In genomic region chr12:98734246-98734879, GRCm38 (mm10) we compare ENCODE assay signal across 8 mouse cellular contexts. TPM values are rescaled to one million over a fixed set of nuclear protein-coding genes. Genes with fewer than 3 reads are reported as not detected.
DNase-seq lines count a peak whose midpoint lies in the region; ATAC-seq and TF ChIP-seq lines count a peak whose summit lies in the region.

No protein-coding gene starts in this region.

- peaks cover 2% of the 10 kb centered on the region for H3K9me3 ChIP-seq in CH12.LX (replicated peaks; ENCODE audit: low read length)
- no peaks in the 10 kb centered on the region for H3K9me3 ChIP-seq in forebrain, embryonic 11.5 days (ENCODE audit: control insufficient read depth, low read length)
- H3K9me3 ChIP-seq in heart, embryonic 16.5 days (replicated peaks; ENCODE audit: control insufficient read depth, low read length): no peaks in the 10 kb centered on the region
- H3K9me3 ChIP-seq in liver, embryonic 15.5 days (replicated peaks): no peaks in the 10 kb centered on the region
- H3K9me3 ChIP-seq in neural tube, embryonic 11.5 days (ENCODE audit: control insufficient read depth, low read length): no peaks in the 10 kb centered on the region
- no peaks in the 10 kb centered on the region for H3K9me3 ChIP-seq in stomach, embryonic 16.5 days (replicated peaks; ENCODE audit: control insufficient read depth, low read length)

- H3K36me3 ChIP-seq in CH12.LX (replicated peaks in 1 of 2; ENCODE audit: control insufficient read depth in 1 of 2, insufficient read depth in 1 of 2, low read length in 1 of 2): no peaks in the 10 kb centered on the region
- H3K36me3 ChIP-seq in forebrain, embryonic 11.5 days (ENCODE audit: control insufficient read depth, insufficient read depth, low read length): no peaks in the 10 kb centered on the region
- peaks cover 3% of the 10 kb centered on the region; the same call in 1 of the 2 replicates for H3K36me3 ChIP-seq in heart, embryonic 16.5 days (ENCODE audit: control insufficient read depth, insufficient read depth)
- 0 out of 2 replicates have a peak, but pooled peaks cover 2% of the 10 kb centered on the region for H3K36me3 ChIP-seq in liver, embryonic 15.5 days (replicated peaks)
- H3K36me3 ChIP-seq in neural tube, embryonic 11.5 days (ENCODE audit: control insufficient read depth, insufficient read depth, low read length): no peaks in the 10 kb centered on the region
- H3K36me3 ChIP-seq in stomach, embryonic 16.5 days (ENCODE audit: control insufficient read depth, insufficient read depth, low read length): no peaks in the 10 kb centered on the region

- peak overlapping the region; percentile 70 to 75 (median 74) for H3K4me3 ChIP-seq in CH12.LX (replicated peaks in 1 of 3; ENCODE audit: low read depth in 2 of 3, low read length in 2 of 3, poor library complexity in 1 of 3)
- peak overlapping the region; percentile 47 for H3K4me3 ChIP-seq in forebrain, embryonic 11.5 days (ENCODE audit: low read depth, low read length)
- H3K4me3 ChIP-seq in heart, embryonic 16.5 days (ENCODE audit: low read length): peak overlapping the region; percentile 89
- peak overlapping the region; percentile 65 for H3K4me3 ChIP-seq in liver, embryonic 15.5 days (replicated peaks)
- peak overlapping the region; percentile 63 for H3K4me3 ChIP-seq in neural tube, embryonic 11.5 days (ENCODE audit: low read depth, low read length)
- H3K4me3 ChIP-seq in stomach, embryonic 16.5 days (replicated peaks; ENCODE audit: low read length): peak overlapping the region; percentile 74

- peak; percentile 80 for DNase-seq in CH12.LX (ENCODE audit: extremely low read depth)
- peak; percentile 78 for DNase-seq in c-Kit-positive CD71-positive TER-119-negative erythroid progenitor cells, embryonic 14.5 days (ENCODE audit: low read depth)
- peak; percentile 91 for DNase-seq in forebrain, embryonic 11.5 days (ENCODE audit: low spot score)
- peak; percentile 87 to 91 for DNase-seq in kidney, postnatal 36 days
- DNase-seq in neural tube, embryonic 11.5 days (ENCODE audit: low spot score): peak; percentile 92

- ATAC-seq in forebrain, embryonic 11.5 days (replicated peaks; ENCODE audit: low FRiP score): peak; percentile 79
- ATAC-seq in heart, embryonic 16.5 days (replicated peaks; ENCODE audit: extremely low read depth, insufficient read depth, low FRiP score): peak; percentile 70
- peak; percentile 76 for ATAC-seq in liver, embryonic 15.5 days (ENCODE audit: insufficient read depth)
- ATAC-seq in neural tube, embryonic 11.5 days (ENCODE audit: insufficient read depth, low FRiP score, low TSS enrichment): peak; percentile 70
- ATAC-seq in stomach, embryonic 16.5 days (ENCODE audit: insufficient read depth, low FRiP score): peak; percentile 82; the same call in 1 of the 2 replicates

- peak; percentile 70 for TF ChIP-seq POLR2A in CH12.LX (IDR thresholded peaks at IDR 0.05; ENCODE audit: low read depth, low read length)

- WGBS in forebrain, embryonic 11.5 days: under 1% methylated on average over 30 of the region's 30 CpGs
- WGBS in heart, embryonic 16.5 days: 1% methylated on average over 30 of the region's 30 CpGs
- WGBS in liver, embryonic 15.5 days (ENCODE audit: insufficient replicate concordance): under 1% methylated on average over 30 of the region's 30 CpGs
- under 1% methylated on average over 30 of the region's 30 CpGs for WGBS in neural tube, embryonic 11.5 days
- WGBS in stomach, embryonic 16.5 days: 2% methylated on average over 30 of the region's 30 CpGs

- in situ Hi-C loops in CH12.LX (cut with MboI; ENCODE audit: low pct_ligation_motif_present, low pct_unique_long_range_greater_than_20kb, low sequenced_read_pairs): loop anchor here (10.0 kb wide), 1 partner anchor 60 kb away; no protein-coding TSS in a partner anchor

- TF ChIP-seq CTCF in CH12.LX (conservative IDR thresholded peaks at IDR 0.05 in 1 of 2, IDR thresholded peaks at IDR 0.05 in 1 of 2; ENCODE audit: low read depth in 2 of 2, low read length in 2 of 2): 0 out of 4 replicates have a peak, but pooled peaks of 1 of the 2 experiments have one; percentile 1

- dilution Hi-C loops in CH12.LX (cut with MboI; ENCODE audit: extremely low pct_ligation_motif_present, extremely low pct_unique_long_range_greater_than_20kb, low sequenced_read_pairs): no loop called here

- TF ChIP-seq EP300 in CH12.LX (IDR thresholded peaks at IDR 0.05; ENCODE audit: low read length): peak; percentile 47

- peaks cover 11 to 56% of the 10 kb centered on the region in 2 experiments for H3K4me1 ChIP-seq in CH12.LX (ENCODE audit: control insufficient read depth in 1 of 2, insufficient read depth in 2 of 2)
- H3K4me1 ChIP-seq in forebrain, embryonic 11.5 days (replicated peaks; ENCODE audit: control insufficient read depth, insufficient read depth, low read length): peaks cover 12% of the 10 kb centered on the region; the same call in 1 of the 2 replicates
- H3K4me1 ChIP-seq in heart, embryonic 16.5 days (ENCODE audit: control insufficient read depth, insufficient read depth, low read length): peaks cover 23% of the 10 kb centered on the region
- peaks cover 29% of the 10 kb centered on the region for H3K4me1 ChIP-seq in liver, embryonic 15.5 days (replicated peaks)
- peaks cover 17% of the 10 kb centered on the region for H3K4me1 ChIP-seq in neural tube, embryonic 11.5 days (ENCODE audit: control insufficient read depth, insufficient read depth, low read length)
- peaks cover 23% of the 10 kb centered on the region for H3K4me1 ChIP-seq in stomach, embryonic 16.5 days (ENCODE audit: control insufficient read depth, insufficient read depth, low read length)

- H3K9ac ChIP-seq in CH12.LX (ENCODE audit: insufficient read depth, low read depth): peak overlapping the region; percentile 69
- peak overlapping the region; percentile 58 for H3K9ac ChIP-seq in forebrain, embryonic 11.5 days (ENCODE audit: low read length)
- H3K9ac ChIP-seq in heart, embryonic 16.5 days (ENCODE audit: low read length): peak overlapping the region; percentile 79
- H3K9ac ChIP-seq in liver, embryonic 15.5 days: peak overlapping the region; percentile 61
- H3K9ac ChIP-seq in neural tube, embryonic 11.5 days (ENCODE audit: low read length): peak overlapping the region; percentile 65
- H3K9ac ChIP-seq in stomach, embryonic 16.5 days (ENCODE audit: low read length): peak overlapping the region; percentile 81

- H3K4me2 ChIP-seq in CH12.LX (ENCODE audit: insufficient read depth, low read depth, poor library complexity, severe bottlenecking): peak overlapping the region; percentile 76
- peak overlapping the region; percentile 88 for H3K4me2 ChIP-seq in forebrain, embryonic 11.5 days (ENCODE audit: low read depth, low read length, severe bottlenecking)
- H3K4me2 ChIP-seq in heart, embryonic 16.5 days (ENCODE audit: low read depth, low read length): peak overlapping the region; percentile 79
- H3K4me2 ChIP-seq in liver, embryonic 15.5 days: peak overlapping the region; percentile 82
- H3K4me2 ChIP-seq in neural tube, embryonic 11.5 days (ENCODE audit: low read depth): peak overlapping the region; percentile 88
- H3K4me2 ChIP-seq in stomach, embryonic 16.5 days (ENCODE audit: low read depth, low read length): peak overlapping the region; percentile 71

- H3K79me2 ChIP-seq in CH12.LX (replicated peaks; ENCODE audit: control insufficient read depth, extremely low read depth, insufficient read depth, poor library complexity, severe bottlenecking): 0 out of 2 replicates have a peak, but pooled peaks cover 2% of the 10 kb centered on the region

- H3K27ac ChIP-seq in CH12.LX (ENCODE audit: insufficient read depth, low read depth): peak overlapping the region; percentile 25; the same call in 1 of the 2 replicates
- H3K27ac ChIP-seq in forebrain, embryonic 11.5 days (ENCODE audit: low read depth, low read length): 0 out of 2 replicates have a peak overlapping the region, but pooled peaks have one; percentile 4
- peak overlapping the region; percentile 71 for H3K27ac ChIP-seq in heart, embryonic 16.5 days (ENCODE audit: low read length)
- peak overlapping the region; percentile 48 for H3K27ac ChIP-seq in liver, embryonic 15.5 days (replicated peaks)
- no peak overlapping the region for H3K27ac ChIP-seq in neural tube, embryonic 11.5 days (ENCODE audit: low read depth, low read length)
- H3K27ac ChIP-seq in stomach, embryonic 16.5 days (ENCODE audit: low read length): peak overlapping the region; percentile 75

- no peak for TF ChIP-seq RAD21 in CH12.LX (IDR thresholded peaks at IDR 0.05; ENCODE audit: low read depth, low read length)

- H3K27me3 ChIP-seq in CH12.LX (replicated peaks): peaks cover 39% of the 10 kb centered on the region
- no peaks in the 10 kb centered on the region for H3K27me3 ChIP-seq in forebrain, embryonic 11.5 days (ENCODE audit: control insufficient read depth, insufficient read depth, low read length)
- no peaks in the 10 kb centered on the region for H3K27me3 ChIP-seq in heart, embryonic 16.5 days (ENCODE audit: control insufficient read depth, insufficient read depth, low read length)
- peaks cover 50% of the 10 kb centered on the region for H3K27me3 ChIP-seq in liver, embryonic 15.5 days
- peaks cover 5% of the 10 kb centered on the region for H3K27me3 ChIP-seq in neural tube, embryonic 11.5 days (ENCODE audit: control insufficient read depth, insufficient read depth, low read length)
- H3K27me3 ChIP-seq in stomach, embryonic 16.5 days (ENCODE audit: control insufficient read depth, insufficient read depth, low read length): no peaks in the 10 kb centered on the region

RNA-seq across cellular contexts. Expression of gene Ptpn21, which starts 2.8 kb away (rescaled TPM):
- total RNA-seq in CH12.LX (2012; rRNA removed) (3.0 and 3.5 TPM in 2 replicates), CH12.LX (2014; rRNA removed) (1.7 and 2.2 TPM in 2 replicates)
- polyA plus RNA-seq in CH12.LX (2012; ENCODE audit: insufficient read length, low read depth): 5.1 and 5.8 TPM in 2 replicates
- polyA plus RNA-seq in forebrain, embryonic 11.5 days (2014; fragmentation: Nextera tagmentation; extraction: Ambion mirVana): 12.0 and 12.8 TPM in 2 replicates
- 8.6 and 10.5 TPM in 2 replicates for polyA plus RNA-seq in heart, embryonic 16.5 days (2015; fragmentation: Nextera tagmentation; extraction: Ambion mirVana)
- polyA plus RNA-seq in liver, embryonic 15.5 days (2015; fragmentation: Nextera tagmentation; extraction: Ambion mirVana): 2.6 and 2.7 TPM in 2 replicates
- 6.6 and 6.8 TPM in 2 replicates for polyA plus RNA-seq in neural tube, embryonic 11.5 days (2014; fragmentation: Nextera tagmentation; extraction: Ambion mirVana)
- polyA plus RNA-seq in stomach, embryonic 16.5 days (2015; fragmentation: Nextera tagmentation; extraction: Ambion mirVana): 7.6 and 9.0 TPM in 2 replicates

RNA-seq across cellular contexts. Expression of gene Zc3h14, which starts 12.4 kb away (rescaled TPM):
- total RNA-seq in CH12.LX (2012; rRNA removed) (81.9 and 89.2 TPM in 2 replicates), CH12.LX (2014; rRNA removed) (173 and 174 TPM in 2 replicates)
- 97.3 and 120 TPM in 2 replicates for polyA plus RNA-seq in CH12.LX (2012; ENCODE audit: insufficient read length, low read depth)
- polyA plus RNA-seq in forebrain, embryonic 11.5 days (2014; fragmentation: Nextera tagmentation; extraction: Ambion mirVana): 176 and 179 TPM in 2 replicates
- polyA plus RNA-seq in heart, embryonic 16.5 days (2015; fragmentation: Nextera tagmentation; extraction: Ambion mirVana): 87.2 and 95.9 TPM in 2 replicates
- polyA plus RNA-seq in liver, embryonic 15.5 days (2015; fragmentation: Nextera tagmentation; extraction: Ambion mirVana): 33.2 and 34.1 TPM in 2 replicates
- polyA plus RNA-seq in neural tube, embryonic 11.5 days (2014; fragmentation: Nextera tagmentation; extraction: Ambion mirVana): 169 and 170 TPM in 2 replicates
- polyA plus RNA-seq in stomach, embryonic 16.5 days (2015; fragmentation: Nextera tagmentation; extraction: Ambion mirVana): 89.8 and 97.5 TPM in 2 replicates
